Mouse (Mus musculus) retina, embryonic 14.5 days (tissue): ENCODE measurements around the gene Brat1.

Source experiments
- DNase-seq: peaks from one replicate; pipeline ENCODE4 v3.0.0-alpha.2; 2015; ENCODE audit warnings: low spot score

The Brat1 gene

DNA sequence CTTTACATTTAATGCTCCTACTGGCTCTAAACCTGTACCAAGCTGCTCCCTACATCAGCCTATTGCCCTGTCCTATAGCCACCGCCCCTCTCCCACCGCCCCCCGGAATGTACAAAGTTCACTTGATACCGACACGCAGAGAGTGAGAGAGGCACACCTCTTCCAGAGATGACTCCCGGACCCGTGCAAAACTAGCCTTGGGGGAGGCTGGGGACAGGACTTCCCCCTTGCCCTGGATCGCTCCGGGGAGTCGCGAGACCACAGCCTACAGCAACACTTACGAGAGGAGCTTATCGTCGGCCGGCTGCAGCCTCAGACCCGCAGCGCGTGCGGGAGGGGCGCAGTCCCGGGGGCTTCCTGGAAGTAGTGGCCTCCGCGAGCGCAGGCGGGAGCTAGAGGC, 3.1 kb upstream of the Brat1 start:
- DNase-seq, result no peak

DNA sequence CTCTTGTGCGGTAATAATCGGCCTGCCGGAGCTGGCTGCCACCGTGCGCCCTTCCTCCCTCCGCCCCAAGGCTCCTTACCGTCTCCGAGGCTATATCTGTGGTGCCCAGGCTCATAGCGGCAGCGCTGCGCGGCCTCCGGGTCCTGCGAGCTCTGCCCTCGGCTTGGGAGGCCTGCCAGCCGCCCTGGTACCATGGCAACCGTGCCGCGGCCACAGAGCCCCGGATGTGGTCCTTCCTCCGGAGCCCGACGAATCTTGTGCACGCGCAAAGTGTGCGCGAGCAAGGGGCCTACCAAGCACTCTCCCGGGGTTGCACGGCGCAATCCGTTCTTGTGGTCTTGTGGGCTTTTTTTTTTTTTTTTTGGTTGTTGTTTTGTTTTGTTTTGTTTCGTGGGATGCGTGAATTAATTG, 2.7 kb upstream of the Brat1 start, which contains the start of gene Iqce:
TSS of gene Iqce (minus strand) at position 276 of the 411 bp plus-strand sequence.
- DNase-seq, result peak; percentile 94

DNA sequence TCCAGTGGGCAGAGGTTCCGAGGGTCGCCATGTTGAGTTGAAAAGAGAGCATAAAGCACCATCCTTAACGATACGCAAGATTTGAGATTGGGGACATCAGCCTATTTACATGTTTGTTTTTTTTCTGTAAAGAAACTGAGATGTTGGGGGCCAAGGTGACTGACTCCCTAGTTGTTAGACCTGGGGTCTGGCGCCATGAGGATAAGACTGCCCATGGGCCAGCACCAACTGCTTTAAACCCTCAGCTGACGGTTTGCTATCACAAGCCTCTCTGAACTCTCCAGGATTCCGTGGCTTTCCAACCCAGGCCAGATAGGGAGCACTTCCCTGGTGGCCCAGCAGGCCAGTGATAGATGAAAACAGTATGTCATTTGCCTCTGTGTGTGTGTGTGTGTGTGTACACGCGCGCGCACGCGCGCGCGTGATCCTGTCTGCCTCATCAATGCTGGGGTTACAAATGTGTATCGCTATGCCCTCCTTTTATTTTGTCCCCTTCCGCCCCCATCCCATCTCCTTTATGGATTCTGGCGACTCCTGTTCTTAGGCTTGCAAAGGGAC, 2.1 kb upstream of the Brat1 start:
- DNase-seq, result peak; percentile 31

DNA sequence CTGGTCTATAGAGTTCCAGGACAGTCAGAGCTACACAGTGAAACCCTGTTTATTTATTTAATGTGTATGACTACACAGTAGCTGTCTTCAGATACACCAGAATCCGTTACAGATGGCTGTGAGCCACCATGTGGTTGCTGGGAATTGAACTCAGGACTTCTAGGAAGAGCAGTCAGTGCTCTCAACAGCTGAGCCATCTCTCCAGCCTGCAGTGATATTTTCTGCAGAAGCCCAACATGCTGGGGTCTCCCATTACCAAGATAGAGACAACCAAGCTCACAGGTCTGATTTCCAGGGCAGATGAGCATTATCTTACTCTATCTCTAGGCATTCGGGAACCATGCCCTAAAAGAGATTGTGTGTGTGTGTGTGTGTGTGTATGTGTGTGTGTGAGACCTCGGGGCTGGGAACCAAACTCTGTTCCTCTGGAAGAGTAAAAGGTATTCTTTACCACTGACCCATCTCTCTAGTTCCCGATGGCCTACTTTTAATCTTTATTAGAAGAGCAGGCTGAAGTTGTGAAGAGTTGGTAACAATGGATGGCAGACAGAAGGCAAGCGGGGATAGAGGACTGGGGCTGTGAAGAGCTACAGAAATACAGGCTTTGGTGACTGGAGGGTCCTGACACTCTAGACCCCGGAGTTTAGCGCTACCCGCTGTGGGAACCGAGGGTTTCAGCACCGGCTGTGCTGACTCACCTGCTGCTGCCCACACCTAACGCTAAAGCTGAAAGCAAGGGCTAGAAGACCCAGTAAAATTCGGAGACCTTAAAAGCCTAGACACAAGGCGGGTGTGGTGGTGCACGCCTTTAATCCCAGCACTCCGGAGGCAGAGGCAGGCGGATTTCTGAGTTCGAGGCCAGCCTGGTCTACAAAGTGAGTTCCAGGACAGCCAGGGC, 1.1 kb upstream of the Brat1 start:
- peak; percentile 20 for DNase-seq

DNA sequence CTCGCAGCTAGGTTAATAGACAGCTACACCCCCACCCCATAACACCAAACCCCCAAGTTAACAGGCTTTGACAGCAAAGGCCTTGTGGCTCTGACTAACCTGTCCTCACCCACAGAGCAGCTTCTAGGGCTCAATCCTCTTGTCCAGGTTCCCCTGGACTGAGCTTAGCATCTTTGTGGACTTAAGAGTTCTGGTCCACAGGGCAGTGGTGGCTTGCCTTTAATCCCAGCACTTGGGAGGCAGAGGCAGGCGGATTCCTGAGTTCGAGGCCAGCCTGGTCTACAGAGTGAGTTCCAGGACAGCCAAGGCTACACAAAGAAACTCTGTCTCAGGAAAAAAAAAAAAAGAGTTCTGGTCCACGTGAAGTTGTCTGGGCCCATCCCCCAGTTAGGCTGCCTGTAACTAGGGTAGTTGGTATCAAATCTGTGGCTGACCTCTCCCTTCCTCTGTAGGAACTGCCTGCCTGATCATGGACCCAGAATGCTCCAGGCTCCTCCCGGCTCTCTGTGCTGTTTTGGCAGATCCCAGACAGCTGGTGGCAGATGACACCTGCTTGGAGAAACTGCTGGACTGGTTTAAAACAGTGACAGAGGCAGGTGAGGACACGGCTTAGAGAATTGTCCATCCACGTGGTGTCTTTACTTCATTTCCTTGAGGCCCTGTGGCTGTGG, 825 bp downstream of the Brat1 start:
- DNase-seq, result no peak

DNA sequence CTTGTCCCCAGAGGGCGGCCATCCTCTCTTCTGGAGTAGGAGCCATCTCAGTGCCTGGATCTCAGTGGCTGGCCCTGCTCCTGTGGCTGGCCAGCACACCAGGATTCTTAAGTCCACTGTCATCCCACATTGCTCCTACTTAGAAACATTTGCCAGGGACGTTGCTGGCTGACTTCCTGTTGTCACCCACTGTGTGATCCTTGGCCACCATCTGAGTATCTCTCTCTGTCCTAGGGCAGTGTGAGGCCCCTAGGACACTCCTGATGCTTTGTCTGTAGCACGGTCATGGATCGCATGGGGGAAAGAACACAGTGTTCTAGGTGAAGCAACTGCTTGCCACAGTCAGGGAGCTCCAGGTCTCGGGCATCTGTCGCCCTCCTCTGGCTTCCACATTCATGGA, 5.5 kb downstream of the Brat1 start:
- DNase-seq, result no peak

DNA sequence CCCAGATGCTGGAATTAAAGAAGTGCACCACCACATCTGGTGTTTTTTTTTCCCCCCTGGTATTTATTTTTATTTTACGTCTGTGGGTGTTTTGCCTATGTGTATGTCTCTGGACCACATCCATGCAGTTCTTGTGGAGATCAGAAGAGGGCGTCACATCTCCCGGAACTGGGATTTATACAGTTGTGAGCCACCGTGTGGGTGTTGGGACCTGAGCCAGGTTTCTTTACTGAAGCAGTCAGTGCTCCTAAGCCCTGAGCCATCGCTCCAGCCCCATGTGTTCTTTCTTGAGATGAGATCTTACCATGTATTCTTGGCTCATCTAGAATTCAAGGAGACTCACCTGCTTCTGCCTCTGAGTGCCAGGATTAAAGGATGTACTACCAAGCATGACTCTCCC, 6.2 kb downstream of the Brat1 start:
- no peak for DNase-seq

DNA sequence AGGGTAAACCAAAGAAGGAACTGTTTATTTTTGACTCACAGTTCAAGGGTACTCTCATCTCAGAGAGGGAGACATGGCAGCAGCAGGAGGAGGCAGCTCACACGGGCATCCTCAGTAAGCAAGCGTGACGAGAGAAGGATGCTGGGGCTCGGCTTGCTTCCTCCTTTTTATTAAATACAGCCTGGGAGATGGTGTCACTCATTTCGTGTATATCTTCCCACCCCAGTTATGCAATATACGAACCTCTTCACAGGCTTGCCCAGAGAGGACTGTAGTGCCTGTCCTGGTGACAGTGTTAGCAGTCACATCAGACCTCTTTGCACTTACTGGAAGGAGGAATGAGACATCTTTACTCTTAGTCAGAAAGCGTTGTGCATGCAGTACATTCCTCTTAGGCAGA, 16.0 kb downstream of the Brat1 start:
- no peak for DNase-seq

DNA sequence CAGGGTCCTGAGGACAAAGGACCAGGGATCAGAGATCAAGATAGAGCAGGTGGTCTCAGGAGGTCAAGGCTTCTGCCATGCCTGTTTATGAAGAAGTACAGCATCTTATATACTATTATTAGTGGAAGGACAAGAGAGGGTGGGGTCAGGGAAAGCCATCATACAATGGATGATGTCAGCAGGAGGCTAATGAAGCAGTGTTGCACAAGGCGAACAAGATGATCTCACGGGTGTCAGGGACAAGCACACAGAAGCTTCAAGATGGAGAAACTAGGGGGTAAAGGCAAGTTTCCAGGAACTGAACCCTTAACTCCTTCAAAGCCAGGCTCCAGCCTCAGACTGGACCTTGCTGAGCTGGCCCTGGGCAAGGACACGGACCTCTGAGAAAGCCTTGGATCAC, 17.3 kb downstream of the Brat1 start:
- no peak for DNase-seq

DNA sequence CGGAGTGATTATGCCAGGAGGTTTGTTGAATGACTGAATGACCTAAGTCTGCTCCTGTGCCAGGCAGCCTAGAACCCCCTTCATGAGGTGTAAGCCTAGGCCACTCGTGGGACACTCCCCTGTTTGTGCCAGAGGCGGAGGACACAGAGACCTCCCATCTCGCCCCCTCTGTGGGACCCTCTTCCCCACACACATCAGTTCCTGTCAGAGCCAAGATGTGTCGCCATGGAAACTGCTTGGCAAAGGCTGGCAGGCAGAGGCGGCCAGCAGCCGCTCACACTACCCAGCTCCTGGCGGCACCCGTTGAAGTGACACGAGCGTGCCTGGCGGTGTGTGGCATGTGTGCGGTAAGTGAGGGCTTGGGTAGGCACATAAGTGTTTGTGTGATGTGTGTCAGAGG, 19.0 kb downstream of the Brat1 start, which contains the start of gene Amz1:
TSS of gene Amz1 (plus strand) at position 306 of the 400 bp plus-strand sequence.
- no peak for DNase-seq

DNA sequence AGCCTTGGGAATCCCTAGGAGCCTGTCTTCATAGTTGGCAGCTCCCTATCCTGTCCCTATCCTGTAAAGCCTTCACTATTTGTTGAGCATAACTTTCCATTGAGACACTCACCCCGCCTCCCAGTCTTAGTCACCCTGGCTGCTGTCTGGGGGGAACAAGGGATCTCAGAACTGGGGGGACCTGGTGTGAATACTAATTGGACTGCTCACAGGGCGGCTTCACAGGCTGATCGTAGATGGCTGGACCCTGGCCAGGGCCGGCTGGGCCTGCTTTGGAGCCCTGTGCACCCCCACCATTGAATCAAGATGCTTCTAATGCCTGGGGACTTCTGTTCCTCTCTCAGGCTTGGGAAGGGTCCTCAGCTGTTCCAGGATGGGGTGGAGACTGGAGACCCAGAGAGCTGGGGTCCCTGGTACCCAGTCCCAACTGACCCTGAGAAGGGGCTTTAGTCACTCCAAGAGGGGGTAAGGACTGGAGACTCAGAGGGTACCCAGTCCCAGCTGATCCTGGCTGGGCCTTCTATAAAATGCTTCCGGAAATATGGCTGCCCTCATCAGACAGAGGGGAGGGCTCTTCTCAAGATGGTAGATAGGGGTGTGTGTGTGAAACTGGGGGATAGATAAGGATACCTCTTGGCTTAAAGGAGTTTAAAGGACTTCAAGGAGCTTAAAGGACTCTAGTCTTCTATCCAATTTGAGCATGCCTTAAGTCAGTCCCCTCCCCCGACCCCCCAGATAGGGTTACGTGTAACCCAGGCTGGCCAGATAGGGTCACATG, 21.4 kb downstream of the Brat1 start:
- no peak for DNase-seq

DNA sequence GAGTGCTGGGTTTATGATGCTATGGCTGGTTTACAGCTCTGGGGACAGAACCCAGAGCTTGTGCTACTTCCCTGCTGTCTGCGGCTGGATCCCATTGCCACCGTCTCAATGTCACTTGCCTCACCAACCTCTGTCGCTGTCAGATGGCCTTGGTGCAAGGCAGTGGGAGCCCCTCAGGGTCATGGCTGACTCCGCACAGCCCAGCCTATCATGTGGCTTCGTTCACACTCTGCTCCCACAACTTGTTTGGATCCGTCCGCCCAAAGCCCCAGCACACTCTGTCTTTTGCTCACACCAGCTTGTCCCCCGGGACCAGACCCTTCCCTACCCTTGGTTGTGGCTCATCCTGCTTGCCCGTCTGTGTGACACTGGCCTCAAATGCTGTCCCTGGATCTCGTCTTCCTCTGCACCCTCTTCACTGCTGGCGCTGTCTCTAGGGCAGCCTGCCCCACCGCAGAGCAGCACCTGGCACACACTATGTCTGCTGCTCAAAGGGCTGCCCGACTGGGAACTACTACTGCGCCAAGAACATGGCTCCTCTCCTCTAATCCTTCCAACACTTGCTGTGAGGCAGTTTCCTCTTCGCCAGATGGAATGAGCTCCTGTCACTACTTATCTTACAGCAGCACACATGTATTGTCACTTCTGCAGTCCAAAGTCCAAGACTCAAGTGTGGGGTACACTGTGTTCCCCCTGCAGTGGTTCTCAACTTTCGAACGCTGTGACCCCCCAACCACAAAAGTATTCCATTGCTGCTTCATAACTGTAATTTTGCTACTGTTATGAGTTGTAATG, 22.3 kb downstream of the Brat1 start:
- DNase-seq, result no peak

DNA sequence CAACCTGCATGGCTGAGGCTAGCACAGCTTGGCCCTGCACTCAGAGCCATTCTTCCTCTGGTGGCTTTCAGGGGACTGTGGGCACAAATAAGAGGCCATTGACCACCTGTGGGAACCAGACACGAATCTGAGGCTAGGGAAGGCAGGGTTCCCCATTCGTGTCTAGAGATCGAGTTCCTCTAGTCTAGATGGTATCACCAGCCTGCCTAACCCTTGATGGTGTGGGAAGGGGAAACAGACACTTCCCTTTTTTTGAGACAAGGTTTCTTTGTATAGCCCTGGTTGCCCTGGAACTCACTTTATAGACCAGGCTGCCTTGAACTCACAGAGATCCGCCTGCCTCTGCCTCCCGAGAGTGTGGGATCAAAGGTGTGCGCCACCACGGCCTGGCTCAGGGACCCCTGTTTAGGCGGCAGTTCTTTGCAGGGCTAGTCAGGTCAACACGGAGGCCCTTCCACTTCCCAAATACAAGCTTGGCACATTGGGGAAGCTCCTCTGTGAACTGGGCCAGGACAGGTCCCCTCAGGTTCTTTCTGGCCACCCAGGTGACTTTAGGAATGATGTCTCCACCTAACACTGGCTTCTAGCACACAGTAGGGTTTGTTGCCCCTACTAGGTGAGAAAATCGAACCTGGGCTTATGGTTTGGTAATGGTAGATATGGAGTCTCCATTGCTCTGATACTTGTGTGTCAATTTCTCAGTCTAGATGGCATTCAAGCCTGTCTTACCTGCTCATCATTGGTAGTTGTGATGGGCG, 26.4 kb downstream of the Brat1 start:
- DNase-seq, result no peak

DNA sequence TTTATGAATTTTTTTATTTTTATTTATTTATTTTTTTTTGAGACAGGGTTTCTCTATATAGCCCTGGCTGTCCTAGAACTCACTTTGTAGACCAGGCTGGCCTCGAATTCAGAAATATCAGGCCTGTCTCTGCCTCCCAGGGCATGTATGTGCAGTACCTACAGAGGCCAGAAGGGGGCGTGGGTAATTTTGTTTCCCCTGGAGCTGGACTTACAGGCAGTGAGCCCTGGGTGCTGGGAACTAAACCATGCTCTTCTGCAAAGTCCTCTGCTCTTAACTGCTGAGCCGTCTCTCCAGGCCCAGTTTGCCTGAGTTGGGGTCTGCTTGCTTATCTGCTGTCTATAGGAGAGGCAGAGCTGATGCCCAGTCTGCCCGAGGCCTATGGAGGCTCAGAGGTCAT, 27.4 kb downstream of the Brat1 start:
- DNase-seq, result no peak

DNA sequence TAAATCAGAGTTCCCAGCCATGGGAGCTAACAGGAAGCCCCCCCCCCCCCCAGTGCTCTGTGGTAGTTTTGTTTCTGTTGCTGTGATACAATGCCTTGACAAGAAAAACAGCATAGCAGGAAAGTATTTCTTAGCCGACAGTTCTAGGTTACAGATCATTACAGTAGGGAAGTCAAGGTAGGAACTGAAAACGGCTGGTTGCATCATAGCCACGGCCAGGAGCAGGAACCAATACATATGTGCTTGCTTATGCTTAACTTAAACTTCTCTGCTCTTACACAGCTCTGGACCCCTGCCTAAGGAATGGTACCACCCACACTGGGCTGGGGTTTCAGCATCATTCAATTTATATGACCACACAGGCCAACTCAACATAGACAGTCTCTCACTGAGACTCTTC, 28.5 kb downstream of the Brat1 start:
- DNase-seq, result no peak

DNA sequence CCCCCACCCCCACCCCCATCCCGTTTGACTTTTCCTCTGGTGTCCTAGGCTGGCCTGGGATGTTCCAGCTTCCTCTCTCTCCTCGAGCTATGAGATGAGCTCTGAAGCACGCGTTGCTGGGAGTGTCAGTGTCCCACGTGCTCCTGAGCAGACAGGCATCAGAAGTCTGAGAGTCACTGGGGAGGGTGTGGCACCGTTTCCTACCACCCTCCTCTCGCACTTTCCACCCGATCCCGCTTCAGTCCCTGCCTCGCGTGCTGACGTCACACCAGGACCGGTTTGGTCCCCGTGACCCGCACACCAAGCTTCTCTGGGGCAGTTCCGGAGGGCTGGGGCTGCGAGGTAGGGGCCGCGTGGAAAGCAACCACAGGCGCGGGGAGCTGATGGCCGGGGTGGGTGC, 30.5 kb downstream of the Brat1 start:
- peak; percentile 49 for DNase-seq

DNA sequence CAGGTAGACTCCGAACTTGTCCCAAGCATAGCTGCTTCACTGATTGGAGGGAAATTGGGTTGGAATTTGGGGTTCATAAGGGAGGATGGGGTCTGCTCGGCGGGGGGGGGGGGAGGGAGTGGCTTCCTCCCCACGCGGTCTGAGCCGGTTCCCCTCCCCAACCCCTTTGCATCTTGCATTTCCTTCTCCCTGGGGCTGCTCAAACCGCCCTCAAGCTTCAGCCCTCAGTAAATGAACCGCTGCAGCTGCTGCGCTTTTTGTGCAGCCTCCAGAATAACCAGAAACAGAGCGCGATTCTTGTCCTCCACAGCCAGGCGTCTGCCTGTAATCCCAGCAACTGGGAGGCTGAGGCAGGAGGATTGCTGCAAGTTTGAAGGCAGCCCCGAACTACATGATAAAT, 31.4 kb downstream of the Brat1 start:
- DNase-seq, result no peak

DNA sequence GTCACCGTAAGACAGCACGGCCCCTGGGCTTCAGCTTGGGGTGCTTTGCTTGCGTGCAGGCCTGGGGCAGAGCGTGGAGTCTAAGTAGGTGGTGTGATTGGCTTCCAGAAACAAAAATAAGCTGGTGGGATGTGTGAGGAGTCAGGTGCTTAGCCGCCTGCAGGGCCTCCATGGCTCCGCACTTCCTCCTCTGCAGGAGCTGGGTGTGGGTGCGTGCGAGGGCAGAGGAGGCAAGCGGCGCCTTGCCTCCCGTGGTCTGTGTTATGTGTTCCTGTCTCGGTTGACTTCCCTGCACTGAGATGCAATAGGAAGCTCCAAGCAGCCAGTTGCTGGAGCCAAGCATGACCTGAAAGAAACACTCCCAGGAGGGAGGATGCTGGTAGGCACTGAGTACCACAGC, 35.0 kb downstream of the Brat1 start:
- DNase-seq, result no peak

DNA sequence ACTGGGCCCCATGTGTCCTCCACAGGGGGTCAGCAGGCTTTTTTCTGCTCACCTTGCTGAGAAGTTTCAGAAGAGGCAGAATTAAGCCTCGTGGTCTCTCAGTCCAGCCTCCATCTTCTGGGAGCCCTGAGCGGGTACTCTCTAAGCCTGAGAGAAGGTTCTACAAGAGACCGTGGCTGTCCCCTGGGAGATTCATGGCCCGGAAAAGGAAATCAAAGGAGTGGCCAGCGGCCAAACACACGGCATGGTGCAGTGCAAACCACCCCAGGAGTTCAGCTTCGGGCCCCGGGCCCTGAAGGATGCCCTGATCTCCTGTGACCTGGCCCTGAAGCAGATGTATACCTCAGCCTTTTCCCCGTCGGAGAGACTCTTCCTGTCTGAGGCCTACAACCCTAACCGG, 36.2 kb downstream of the Brat1 start:
- DNase-seq, result no peak

DNA sequence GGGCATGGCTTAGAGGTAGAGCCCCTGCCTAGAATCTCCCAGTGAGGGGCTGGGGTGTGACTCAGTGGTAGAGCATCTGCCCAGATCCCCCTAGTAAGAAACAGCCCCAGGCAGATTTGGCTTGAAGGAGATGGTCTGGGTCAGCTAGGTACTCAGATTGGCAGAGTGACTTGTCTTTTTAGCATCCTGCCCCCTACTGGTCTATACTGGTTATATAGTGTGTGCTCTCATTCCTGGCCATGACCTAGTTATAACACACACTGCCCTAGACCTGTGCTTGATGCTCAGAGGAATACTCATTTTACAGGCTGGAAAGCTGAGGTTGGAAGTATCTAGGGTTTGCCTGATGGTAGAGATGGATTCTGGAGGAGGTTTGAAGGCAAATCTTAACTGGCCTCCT, 37.1 kb downstream of the Brat1 start:
- peak; percentile 38 for DNase-seq

DNA sequence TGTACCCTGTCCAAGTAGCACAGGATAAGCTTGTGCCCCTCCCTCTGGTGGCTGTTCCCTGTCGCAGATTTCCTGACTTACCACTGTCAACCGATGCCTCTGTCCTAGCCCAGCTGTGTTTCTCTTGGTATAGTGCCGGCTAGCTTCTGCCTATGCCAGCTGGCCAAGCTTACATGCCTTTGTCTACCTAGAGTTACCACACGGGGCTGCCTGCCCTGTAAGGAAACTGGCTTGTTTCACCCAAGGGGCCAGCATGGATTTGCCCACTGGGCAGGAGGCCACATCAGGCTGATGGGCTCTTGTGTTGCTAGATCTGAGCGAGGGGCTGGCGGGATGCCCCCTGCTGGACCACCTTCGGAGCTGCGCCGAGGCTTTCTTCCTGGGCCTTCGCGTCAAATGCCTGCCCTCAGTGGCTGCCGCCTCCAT, 38.9 kb downstream of the Brat1 start:
- peak; percentile 40 for DNase-seq
